Mouse (Mus musculus) limb, embryonic 14.5 days (tissue): ENCODE data around the gene Naa40. TPM values are rescaled to one million over a fixed set of nuclear protein-coding genes. Genes with fewer than 3 reads are reported as not detected.

Experiments used
- ATAC-seq: fragments of 200-750 bp; cut with Nextera tagmentation; 2 replicates; pipeline ENCODE4 v1.8.0; 2017; ENCODE audit warnings: low read depth, moderate number of reproducible peaks, moderate TSS enrichment; ENCODE audit not compliant: low FRiP score
- DNase-seq: peaks from one replicate; pipeline ENCODE4 v3.0.0-alpha.2; 2015; ENCODE audit warnings: low spot score
- H3K27ac ChIP-seq: fragments of 300-500 bp; sonication (generic); replicated peaks from 2 replicates; pipeline ENCODE4 v1.5.1; 2014; ENCODE audit warnings: low read depth, mild to moderate bottlenecking, low read length, moderate library complexity, mixed read lengths
- H3K27me3 ChIP-seq: fragments of 300-500 bp; sonication (generic); 2 replicates; pipeline ENCODE4 v1.6.1; 2014; ENCODE audit warnings: low read length, mixed read lengths; ENCODE audit not compliant: control insufficient read depth, insufficient read depth
- H3K36me3 ChIP-seq: fragments of 300-500 bp; sonication (generic); 2 replicates; pipeline ENCODE4 v1.6.1; 2014; ENCODE audit warnings: mild to moderate bottlenecking, low read length, moderate library complexity, mixed read lengths; ENCODE audit not compliant: control insufficient read depth, insufficient read depth
- H3K4me1 ChIP-seq: fragments of 300-500 bp; sonication (generic); 2 replicates; pipeline ENCODE4 v1.6.1; 2014; ENCODE audit warnings: antibody characterized with exemption, low read length, mixed read lengths; ENCODE audit not compliant: control insufficient read depth, insufficient read depth
- H3K4me2 ChIP-seq: fragments of 300-500 bp; sonication (generic); replicated peaks from 2 replicates; pipeline ENCODE4 v1.6.1; 2014; ENCODE audit warnings: low read depth, mild to moderate bottlenecking, low read length, moderate library complexity; ENCODE audit not compliant: severe bottlenecking
- H3K4me3 ChIP-seq: fragments of 300-500 bp; sonication (generic); replicated peaks from 2 replicates; pipeline ENCODE4 v1.5.1; 2014; ENCODE audit warnings: low read length
- H3K9ac ChIP-seq: fragments of 300-500 bp; sonication (generic); 2 replicates; pipeline ENCODE4 v1.6.1; 2014; ENCODE audit warnings: mild to moderate bottlenecking, low read depth, low read length, moderate library complexity; ENCODE audit not compliant: severe bottlenecking
- H3K9me3 ChIP-seq: fragments of 300-500 bp; sonication (generic); 2 replicates; pipeline ENCODE4 v1.6.1; 2016; ENCODE audit warnings: low read length; ENCODE audit not compliant: control insufficient read depth
- POLR2A ChIP-seq: fragments of 200-500 bp; IDR thresholded peaks from 2 replicates; pipeline ENCODE4 v1.8.0; 2012; ENCODE audit warnings: inconsistent platforms, mild to moderate bottlenecking, moderate library complexity, borderline replicate concordance; ENCODE audit not compliant: insufficient read depth, insufficient read length; ENCODE audit errors: extremely low read depth
- WGBS: fragments of 180-500 bp; shearing (Covaris S2); extraction: QIAGEN DNeasy Blood & Tissue Kit; methylation state at CpG from one replicate; pipeline ENCODE4 v1.1.7; 2014; 5-methylcytosine and 5-hydroxymethylcytosine counted together
- polyA plus RNA-seq, 2 experiments: library from polyadenylated mRNA; depleted of rRNA in 1 of 2; stranded (reverse) in 1 of 2; unstranded in 1 of 2; fragments of >200 nt; fragmentation: Nextera tagmentation in 1 of 2; extraction: Ambion mirVana in 1 of 2; gene quantifications; 2 replicates each; pipeline versions ENCODE4 v1.2.1 to v1.2.3; 2012 to 2014

Gene Naa40
- polyA plus RNA-seq, 2 experiments: 50.1 to 55.9 TPM

DNA sequence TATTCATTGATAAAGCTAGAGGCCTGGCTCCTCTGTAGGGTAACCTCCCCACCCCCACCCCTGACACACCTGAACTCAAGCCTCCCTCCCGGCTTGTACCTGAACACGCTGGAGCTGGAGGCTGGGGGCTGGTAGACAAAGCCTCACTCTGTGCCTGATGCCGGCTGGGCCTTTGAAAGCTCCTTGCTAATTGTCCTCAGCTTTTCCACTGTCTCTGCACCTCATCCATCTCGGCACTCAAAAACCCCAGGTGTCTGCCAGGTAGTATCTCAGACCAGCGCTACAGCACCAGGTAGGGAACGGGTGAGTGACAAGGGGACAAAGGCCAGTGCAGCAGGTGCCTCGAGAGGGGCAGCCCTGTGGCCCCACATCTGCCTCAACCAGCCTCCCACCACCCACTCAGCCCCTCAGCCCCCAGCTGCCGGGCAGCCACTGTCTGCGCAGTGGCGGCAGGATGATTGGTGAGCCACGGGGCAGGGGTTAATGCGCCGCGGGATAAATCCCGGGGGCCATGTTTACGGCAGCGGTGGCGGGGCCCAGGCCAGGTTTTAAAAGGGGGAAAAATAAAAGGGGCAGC, 55.2 kb downstream of the Naa40 start:
- Histone ChIP-seq H3K4me2 (no peak overlapping the region), H3K4me3 (no peak overlapping the region), H3K27me3 (no peaks in the 10 kb centered on the region), H3K9me3 (no peaks in the 10 kb centered on the region), H3K4me1 (peaks cover 29% of the 10 kb centered on the region), H3K36me3 (no peaks in the 10 kb centered on the region), H3K9ac (no peak overlapping the region), H3K27ac (no peak overlapping the region)
- no peak for TF ChIP-seq POLR2A
- ATAC-seq (no peak), DNase-seq (no peak)
- WGBS: 9% methylated on average over 18 of the region's 18 CpGs

DNA sequence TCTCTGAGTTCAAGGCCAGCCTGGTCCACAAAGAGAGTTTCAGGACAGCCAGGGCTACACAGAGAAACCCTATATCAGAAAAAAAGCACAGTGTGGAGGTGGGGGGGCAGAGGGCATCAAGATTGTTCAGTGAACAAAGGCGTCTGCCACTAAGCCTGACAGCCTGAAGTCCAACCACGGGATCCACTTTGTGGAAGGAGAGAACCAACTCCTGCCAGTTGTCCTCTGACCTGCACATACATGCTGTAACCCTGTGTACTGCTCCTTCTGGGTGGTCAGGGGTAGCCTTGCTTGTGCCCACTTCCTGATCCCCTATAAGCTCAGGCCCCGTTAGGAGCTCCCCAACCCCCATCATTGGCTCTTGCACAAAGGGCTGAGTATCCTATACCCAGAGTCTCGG, 55.9 kb downstream of the Naa40 start:
- 51% methylated on average over 4 of the region's 4 CpGs for WGBS

DNA sequence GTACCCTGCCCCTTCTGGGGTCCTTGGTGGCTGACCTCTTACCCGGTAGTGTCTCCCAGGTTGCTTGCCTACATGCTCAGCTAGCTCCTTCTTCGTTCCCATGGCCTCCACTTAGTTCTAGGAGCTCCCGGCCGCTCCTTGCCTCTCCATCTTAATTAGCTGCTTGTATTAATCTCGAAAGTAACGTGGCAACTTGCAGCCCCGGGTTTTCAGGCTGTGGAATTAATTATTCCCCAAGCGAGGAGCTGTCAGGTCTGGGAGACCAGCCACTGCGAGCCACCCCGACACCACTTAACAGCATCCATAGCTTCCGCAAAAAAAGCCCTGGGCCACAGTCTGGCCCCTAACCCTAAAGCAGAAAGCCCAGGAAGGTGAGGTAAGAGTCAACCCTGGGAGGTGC, 57.6 kb downstream of the Naa40 start:
- Histone ChIP-seq H3K36me3 (no peaks in the 10 kb centered on the region), H3K27me3 (no peaks in the 10 kb centered on the region), H3K4me1 (peaks cover 35% of the 10 kb centered on the region), H3K4me2 (no peak overlapping the region), H3K9me3 (no peaks in the 10 kb centered on the region), H3K4me3 (no peak overlapping the region), H3K9ac (no peak overlapping the region), H3K27ac (no peak overlapping the region)
- ATAC-seq (no peak), DNase-seq (no peak)
- TF ChIP-seq POLR2A: no peak
- WGBS: 41% methylated on average over 11 of the region's 11 CpGs

More for the DNA sequence above, 55.9 kb downstream of the Naa40 start:
- ATAC-seq (no peak), DNase-seq (no peak)
- Histone ChIP-seq H3K9ac (no peak overlapping the region), H3K27ac (no peak overlapping the region), H3K36me3 (no peaks in the 10 kb centered on the region), H3K27me3 (no peaks in the 10 kb centered on the region), H3K9me3 (no peaks in the 10 kb centered on the region), H3K4me1 (peaks cover 29% of the 10 kb centered on the region), H3K4me3 (no peak overlapping the region), H3K4me2 (no peak overlapping the region)
- TF ChIP-seq POLR2A: no peak

DNA sequence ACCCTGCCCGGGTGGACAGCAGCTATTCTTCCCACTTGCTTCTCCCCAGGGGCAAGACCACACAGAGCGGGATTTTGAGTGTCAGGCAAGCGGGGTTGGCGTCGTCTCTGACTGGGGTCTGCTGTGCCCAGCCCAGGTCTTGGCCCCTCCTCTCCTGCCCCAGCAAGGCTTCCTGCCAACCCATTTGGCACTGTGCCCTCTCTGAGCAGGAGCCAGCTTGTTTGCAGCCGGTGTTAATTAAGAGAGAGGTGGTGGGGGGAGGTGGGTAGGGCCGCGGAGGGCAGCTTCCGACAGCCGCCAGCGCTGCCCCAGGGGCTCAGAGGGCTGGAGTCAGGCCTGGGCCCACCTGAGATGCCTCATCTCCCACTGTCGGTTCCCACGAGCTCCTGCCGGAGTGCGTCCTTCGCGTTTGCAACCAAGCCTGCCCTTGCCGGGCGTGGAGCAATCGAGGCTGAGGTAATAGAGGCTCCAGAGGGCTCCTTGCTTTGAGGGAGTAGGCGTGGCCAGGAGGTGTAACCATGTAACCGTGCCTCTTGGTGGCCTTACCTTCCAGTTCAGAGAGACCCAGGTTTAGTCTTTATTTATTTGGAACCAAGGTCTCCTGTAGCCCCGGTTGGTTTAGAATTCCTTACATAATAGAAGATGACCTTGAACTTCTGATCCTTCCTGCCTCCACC, 58.6 kb downstream of the Naa40 start:
- Histone ChIP-seq H3K9ac (peak overlapping the region; percentile 41), H3K4me3 (peak overlapping the region; percentile 18; the same call in 1 of the 2 replicates), H3K27me3 (no peaks in the 10 kb centered on the region), H3K4me1 (peaks cover 35% of the 10 kb centered on the region), H3K9me3 (no peaks in the 10 kb centered on the region), H3K4me2 (peak overlapping the region; percentile 43), H3K27ac (no peak overlapping the region), H3K36me3 (no peaks in the 10 kb centered on the region)
- TF ChIP-seq POLR2A: no peak
- ATAC-seq: peak; percentile 58
- peak; percentile 54 for DNase-seq
- 3% methylated on average over 22 of the region's 23 CpGs for WGBS

DNA sequence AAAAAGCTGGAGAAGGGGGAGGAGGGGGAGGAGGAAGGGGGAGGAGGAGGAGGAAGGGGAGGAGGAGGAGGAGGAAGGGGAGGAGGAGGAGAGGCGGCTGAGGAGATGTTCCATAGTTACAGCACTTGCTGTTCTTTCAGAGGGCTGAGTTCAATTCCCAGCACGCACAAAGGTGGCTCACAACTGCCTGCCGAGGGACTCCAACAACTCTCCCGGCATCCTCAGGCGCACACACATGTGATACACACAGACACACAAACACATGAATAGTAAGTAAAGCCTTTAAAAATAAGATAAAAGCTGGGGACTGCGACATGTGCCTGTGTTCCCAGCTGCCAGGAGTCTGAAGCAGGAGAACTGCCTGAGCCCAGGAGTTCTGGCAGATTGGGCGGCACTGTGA, 59.5 kb downstream of the Naa40 start:
- no peak overlapping the region for H3K4me2 ChIP-seq
- no peak overlapping the region for H3K4me3 ChIP-seq
- H3K9ac ChIP-seq: no peak overlapping the region
- H3K36me3 ChIP-seq: no peaks in the 10 kb centered on the region
- no peak overlapping the region for H3K27ac ChIP-seq
- no peaks in the 10 kb centered on the region for H3K27me3 ChIP-seq
- peaks cover 36% of the 10 kb centered on the region for H3K4me1 ChIP-seq
- ATAC-seq: no peak
- DNase-seq: no peak
- TF ChIP-seq POLR2A: no peak
- H3K9me3 ChIP-seq: no peaks in the 10 kb centered on the region
- WGBS: 59% methylated on average over 7 of the region's 7 CpGs
